In the genomic region with DNA sequence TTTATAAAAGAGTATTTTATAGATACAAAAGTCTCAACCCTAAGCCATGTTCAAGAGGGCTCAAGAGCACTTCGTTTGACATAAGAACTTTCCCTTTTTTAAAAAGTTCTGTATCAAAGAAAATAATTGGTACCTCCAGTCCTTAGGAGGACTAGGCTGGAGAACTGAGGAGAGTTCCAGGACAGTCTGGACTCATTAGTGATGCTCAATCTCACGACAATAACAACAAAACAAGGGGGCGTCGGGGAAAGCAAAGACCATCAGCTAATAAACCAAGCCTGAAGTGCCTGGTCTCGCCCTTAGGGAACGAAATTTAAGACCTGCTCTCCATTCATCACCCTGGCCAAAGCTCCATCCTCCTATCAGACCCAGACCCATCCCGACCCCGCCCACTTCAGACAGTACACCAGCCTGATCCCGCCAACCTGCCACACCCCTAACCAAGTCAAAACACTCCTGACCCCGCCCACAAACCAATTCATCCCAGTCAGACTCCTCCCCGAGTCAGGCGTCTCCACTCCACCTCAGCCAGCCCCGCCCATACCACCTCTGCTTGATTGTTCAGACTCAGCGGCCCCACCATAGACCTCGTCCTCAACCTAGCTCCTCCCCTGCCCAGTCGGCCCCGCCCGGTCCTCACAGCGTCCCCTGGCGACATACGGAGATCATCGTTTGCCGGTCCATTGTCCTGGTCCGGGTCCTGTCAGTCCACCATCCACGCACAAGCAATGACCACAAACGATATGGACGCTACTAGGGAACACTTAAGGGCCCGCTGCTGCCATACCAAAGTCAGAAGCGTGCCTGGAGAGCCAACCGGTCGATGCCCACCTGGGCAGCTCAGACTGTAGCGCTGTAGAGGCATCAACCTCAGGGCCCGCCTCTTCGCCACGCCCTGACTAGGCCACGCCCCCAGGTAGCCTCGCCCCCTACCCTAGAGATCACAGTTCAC, we compare ENCODE assay signal across 8 mouse cellular contexts. TPM values are rescaled to one million over a fixed set of nuclear protein-coding genes. Genes with fewer than 3 reads are reported as not detected.
A peak's percentile ranks its signal among the peaks of the same experiment; 100 is the strongest.
DNase-seq lines count a peak whose midpoint lies in the region; ATAC-seq lines count a peak whose summit lies in the region.

No protein-coding gene starts in this region.

- H3K4me1 ChIP-seq in forebrain, embryonic 13.5 days, result peaks cover 8% of the 10 kb centered on the region; the same call in 1 of the 2 replicates
- H3K4me1 ChIP-seq in hindbrain, embryonic 14.5 days (replicated peaks; ENCODE audit: control insufficient read depth, insufficient read depth, low read length), result 0 out of 2 replicates have a peak, but pooled peaks cover 5% of the 10 kb centered on the region
- peaks cover 6% of the 10 kb centered on the region; the same call in 1 of the 2 replicates for H3K4me1 ChIP-seq in midbrain, embryonic 15.5 days

- 2% methylated on average over 37 of the region's 37 CpGs for WGBS in forebrain, embryonic 13.5 days
- 2% methylated on average over 37 of the region's 37 CpGs for WGBS in hindbrain, embryonic 14.5 days
- WGBS in midbrain, embryonic 15.5 days, result 2% methylated on average over 37 of the region's 37 CpGs

- H3K4me2 ChIP-seq in forebrain, embryonic 13.5 days, result peak overlapping the region; percentile 68
- peak overlapping the region; percentile 65 for H3K4me2 ChIP-seq in hindbrain, embryonic 14.5 days (replicated peaks)
- peak overlapping the region; percentile 57 for H3K4me2 ChIP-seq in midbrain, embryonic 15.5 days

- no peaks in the 10 kb centered on the region for H3K36me3 ChIP-seq in forebrain, embryonic 13.5 days (ENCODE audit: poor library complexity, severe bottlenecking)
- no peaks in the 10 kb centered on the region for H3K36me3 ChIP-seq in hindbrain, embryonic 14.5 days (replicated peaks; ENCODE audit: control insufficient read depth, insufficient read depth)
- no peaks in the 10 kb centered on the region for H3K36me3 ChIP-seq in midbrain, embryonic 15.5 days (replicated peaks)

- peak overlapping the region; percentile 42 for H3K4me3 ChIP-seq in forebrain, embryonic 13.5 days
- H3K4me3 ChIP-seq in hindbrain, embryonic 14.5 days (replicated peaks; ENCODE audit: low read length), result peak overlapping the region; percentile 39
- H3K4me3 ChIP-seq in midbrain, embryonic 15.5 days, result peak overlapping the region; percentile 41

- peak; percentile 49 to 68 for DNase-seq in CD8-positive naive resting alpha-beta T cell, adult 2 months (ENCODE audit: low read depth in 2 of 2, low spot score in 2 of 2)
- peak; percentile 53 for DNase-seq in adrenal gland, adult 8-10 months
- DNase-seq in hindbrain, embryonic 14.5 days (ENCODE audit: low spot score), result peak; percentile 38
- peak; percentile 83 for DNase-seq in liver
- peak; percentile 21 to 27 for DNase-seq in thymus, postnatal 10 days (ENCODE audit: low spot score in 2 of 2)
- DNase-seq in cerebellum, adult 11 months, result no peak

- H3K9ac ChIP-seq in forebrain, embryonic 13.5 days, result peak overlapping the region; percentile 46; the same call in 1 of the 2 replicates
- peak overlapping the region; percentile 63 for H3K9ac ChIP-seq in hindbrain, embryonic 14.5 days
- H3K9ac ChIP-seq in midbrain, embryonic 15.5 days, result peak overlapping the region; percentile 46

- H3K27me3 ChIP-seq in forebrain, embryonic 13.5 days, result peaks cover 3% of the 10 kb centered on the region; the same call in 1 of the 2 replicates
- H3K27me3 ChIP-seq in hindbrain, embryonic 14.5 days (ENCODE audit: control insufficient read depth, insufficient read depth, low read length), result no peaks in the 10 kb centered on the region
- H3K27me3 ChIP-seq in midbrain, embryonic 15.5 days (replicated peaks), result no peaks in the 10 kb centered on the region

- ATAC-seq in forebrain, embryonic 13.5 days, result peak; percentile 86
- ATAC-seq in hindbrain, embryonic 14.5 days (ENCODE audit: low FRiP score), result peak; percentile 90
- ATAC-seq in midbrain, embryonic 15.5 days (replicated peaks), result peak; percentile 95

- no peak overlapping the region for H3K27ac ChIP-seq in forebrain, embryonic 13.5 days
- no peak overlapping the region for H3K27ac ChIP-seq in hindbrain, embryonic 14.5 days
- H3K27ac ChIP-seq in midbrain, embryonic 15.5 days, result no peak overlapping the region

- no peaks in the 10 kb centered on the region for H3K9me3 ChIP-seq in forebrain, embryonic 13.5 days (replicated peaks)
- no peaks in the 10 kb centered on the region for H3K9me3 ChIP-seq in hindbrain, embryonic 14.5 days (ENCODE audit: control insufficient read depth, low read length)
- no peaks in the 10 kb centered on the region for H3K9me3 ChIP-seq in midbrain, embryonic 15.5 days

RNA-seq across cellular contexts. Expression of a gene that starts 35.5 kb away (rescaled TPM):
- not detected for total RNA-seq in adrenal gland, adult 8-10 months (2022)
- polyA plus RNA-seq in forebrain, embryonic 13.5 days (2015; fragmentation: Nextera tagmentation; extraction: Ambion mirVana), result not detected in 2 replicates
- not detected in 2 replicates for polyA plus RNA-seq in hindbrain, embryonic 14.5 days (2014; fragmentation: Nextera tagmentation; extraction: Ambion mirVana)
- not detected in 2 replicates for polyA plus RNA-seq in midbrain, embryonic 15.5 days (2015; fragmentation: Nextera tagmentation; extraction: Ambion mirVana)

RNA-seq across cellular contexts. Expression of a gene that starts 39.7 kb away (rescaled TPM):
- 10 to 100 TPM; 14.7 to 19.4 (median 17.3) TPM for total RNA-seq in adrenal gland, adult 8-10 months (2022)
- polyA plus RNA-seq in forebrain, embryonic 13.5 days (2015; fragmentation: Nextera tagmentation; extraction: Ambion mirVana), result 0.29 and 0.49 TPM in 2 replicates
- 0.94 and 1.4 TPM in 2 replicates for polyA plus RNA-seq in hindbrain, embryonic 14.5 days (2014; fragmentation: Nextera tagmentation; extraction: Ambion mirVana)
- 1.2 and 2.0 TPM in 2 replicates for polyA plus RNA-seq in midbrain, embryonic 15.5 days (2015; fragmentation: Nextera tagmentation; extraction: Ambion mirVana)

RNA-seq across cellular contexts. Expression of a gene that starts 39.8 kb away (rescaled TPM):
- total RNA-seq in adrenal gland, adult 8-10 months (2022), result 10 to 100 TPM; 12.9 to 17.0 (median 16.2) TPM
- 0.83 and 0.94 TPM in 2 replicates for polyA plus RNA-seq in forebrain, embryonic 13.5 days (2015; fragmentation: Nextera tagmentation; extraction: Ambion mirVana)
- 1.5 and 2.4 TPM in 2 replicates for polyA plus RNA-seq in hindbrain, embryonic 14.5 days (2014; fragmentation: Nextera tagmentation; extraction: Ambion mirVana)
- 1.3 and 1.9 TPM in 2 replicates for polyA plus RNA-seq in midbrain, embryonic 15.5 days (2015; fragmentation: Nextera tagmentation; extraction: Ambion mirVana)
